Mouse (Mus musculus): ENCODE data around the gene 4930562C15Rik. TPM values are rescaled to one million over a fixed set of nuclear protein-coding genes. Genes with fewer than 3 reads are reported as not detected.

Gene 4930562C15Rik
- polyA plus RNA-seq, 1 experiment from 2014 or later, result 0.53 TPM

- H3K27me3 ChIP-seq, result no peaks in the 10 kb centered on the region
- ATAC-seq (ENCODE audit: low FRiP score), result no peak
- no peaks in the 10 kb centered on the region for H3K36me3 ChIP-seq
- WGBS, result 89% methylated on average over 2 of the region's 2 CpGs
- H3K9me3 ChIP-seq (replicated peaks), result no peaks in the 10 kb centered on the region
- no peak overlapping the region for H3K4me3 ChIP-seq
- no peak overlapping the region for H3K9ac ChIP-seq
- peaks cover 8% of the 10 kb centered on the region; the same call in 1 of the 2 replicates for H3K4me1 ChIP-seq
- no peak overlapping the region for H3K4me2 ChIP-seq (replicated peaks)
- H3K27ac ChIP-seq, result no peak overlapping the region
Measured at GRCm38 (mm10) chr16:4899711-4900110, 64.5 kb downstream of the 4930562C15Rik start.

GRCm38 (mm10) chr16:4901167-4901566 is 66.0 kb downstream of the 4930562C15Rik start:
- no peak for ATAC-seq (ENCODE audit: low FRiP score)
- peak overlapping the region; percentile 57 for H3K27ac ChIP-seq
- H3K4me3 ChIP-seq, result no peak overlapping the region
- H3K4me1 ChIP-seq, result peaks cover 8% of the 10 kb centered on the region; the same call in 1 of the 2 replicates
- H3K9ac ChIP-seq, result no peak overlapping the region
- WGBS, result 59% methylated on average over 7 of the region's 7 CpGs
- no peaks in the 10 kb centered on the region for H3K36me3 ChIP-seq
- no peaks in the 10 kb centered on the region for H3K9me3 ChIP-seq (replicated peaks)
- no peak overlapping the region; the same call in 1 of the 2 replicates for H3K4me2 ChIP-seq (replicated peaks)
- no peaks in the 10 kb centered on the region for H3K27me3 ChIP-seq

GRCm38 (mm10) chr16:4902390-4902789 is 67.2 kb downstream of the 4930562C15Rik start:
- H3K4me1 ChIP-seq, result peaks cover 6% of the 10 kb centered on the region; the same call in 1 of the 2 replicates
- H3K9ac ChIP-seq, result no peak overlapping the region
- no peak overlapping the region for H3K4me2 ChIP-seq (replicated peaks)
- no peaks in the 10 kb centered on the region for H3K27me3 ChIP-seq
- WGBS, result 87% methylated on average over 2 of the region's 2 CpGs
- H3K36me3 ChIP-seq, result no peaks in the 10 kb centered on the region
- H3K9me3 ChIP-seq (replicated peaks), result no peaks in the 10 kb centered on the region
- no peak overlapping the region for H3K27ac ChIP-seq
- ATAC-seq (ENCODE audit: low FRiP score), result no peak
- no peak overlapping the region for H3K4me3 ChIP-seq

- ATAC-seq (ENCODE audit: low FRiP score), result no peak
- WGBS, result 77% methylated on average over 6 of the region's 6 CpGs
Measured at GRCm38 (mm10) chr16:4903491-4904102, 68.4 kb downstream of the 4930562C15Rik start.

GRCm38 (mm10) chr16:4904878-4905277 is 69.7 kb downstream of the 4930562C15Rik start:
- H3K36me3 ChIP-seq, result peaks cover 11% of the 10 kb centered on the region
- no peak for ATAC-seq (ENCODE audit: low FRiP score)
- H3K4me3 ChIP-seq, result no peak overlapping the region
- no peak overlapping the region for H3K27ac ChIP-seq
- WGBS, result 83% methylated on average over 3 of the region's 3 CpGs
- H3K9me3 ChIP-seq (replicated peaks), result no peaks in the 10 kb centered on the region
- no peaks in the 10 kb centered on the region for H3K27me3 ChIP-seq
- no peak overlapping the region for H3K9ac ChIP-seq
- H3K4me1 ChIP-seq, result peaks cover 6% of the 10 kb centered on the region; the same call in 1 of the 2 replicates
- H3K4me2 ChIP-seq (replicated peaks), result no peak overlapping the region

More at GRCm38 (mm10) chr16:4903491-4904102, 68.4 kb downstream of the 4930562C15Rik start:
- Histone ChIP-seq H3K4me1 (peaks cover 6% of the 10 kb centered on the region; the same call in 1 of the 2 replicates), H3K27ac (no peak overlapping the region), H3K9me3 (replicated peaks) (no peaks in the 10 kb centered on the region), H3K27me3 (no peaks in the 10 kb centered on the region), H3K4me2 (replicated peaks) (no peak overlapping the region), H3K36me3 (no peaks in the 10 kb centered on the region), H3K9ac (no peak overlapping the region), H3K4me3 (no peak overlapping the region)

- Histone ChIP-seq H3K9me3 (replicated peaks) (no peaks in the 10 kb centered on the region), H3K4me1 (peaks cover 6% of the 10 kb centered on the region; the same call in 1 of the 2 replicates), H3K36me3 (peaks cover 18% of the 10 kb centered on the region), H3K27ac (no peak overlapping the region), H3K27me3 (no peaks in the 10 kb centered on the region), H3K4me3 (no peak overlapping the region), H3K9ac (no peak overlapping the region), H3K4me2 (replicated peaks) (no peak overlapping the region)
- 54% methylated on average over 1 of the region's 1 CpGs for WGBS
- no peak for ATAC-seq (ENCODE audit: low FRiP score)
Measured at GRCm38 (mm10) chr16:4905591-4905990, 70.4 kb downstream of the 4930562C15Rik start.

GRCm38 (mm10) chr16:4906559-4906958 is 71.3 kb downstream of the 4930562C15Rik start:
- no peak overlapping the region for H3K9ac ChIP-seq
- no peak overlapping the region for H3K27ac ChIP-seq
- H3K4me2 ChIP-seq (replicated peaks), result no peak overlapping the region
- H3K4me3 ChIP-seq, result no peak overlapping the region
- H3K36me3 ChIP-seq, result peaks cover 27% of the 10 kb centered on the region
- no peaks in the 10 kb centered on the region for H3K4me1 ChIP-seq
- no peaks in the 10 kb centered on the region for H3K9me3 ChIP-seq (replicated peaks)
- no peak for ATAC-seq (ENCODE audit: low FRiP score)
- H3K27me3 ChIP-seq, result no peaks in the 10 kb centered on the region

GRCm38 (mm10) chr16:4907386-4907785 is 72.2 kb downstream of the 4930562C15Rik start:
- Histone ChIP-seq H3K27ac (no peak overlapping the region), H3K9ac (no peak overlapping the region), H3K36me3 (peaks cover 35% of the 10 kb centered on the region), H3K27me3 (no peaks in the 10 kb centered on the region), H3K4me1 (no peaks in the 10 kb centered on the region), H3K4me2 (replicated peaks) (no peak overlapping the region), H3K9me3 (replicated peaks) (no peaks in the 10 kb centered on the region), H3K4me3 (no peak overlapping the region)
- 68% methylated on average over 2 of the region's 2 CpGs for WGBS
- no peak for ATAC-seq (ENCODE audit: low FRiP score)

- Histone ChIP-seq H3K9me3 (replicated peaks) (no peaks in the 10 kb centered on the region), H3K27ac (no peak overlapping the region), H3K9ac (no peak overlapping the region), H3K36me3 (peaks cover 37% of the 10 kb centered on the region), H3K27me3 (no peaks in the 10 kb centered on the region), H3K4me3 (no peak overlapping the region), H3K4me2 (replicated peaks) (no peak overlapping the region), H3K4me1 (no peaks in the 10 kb centered on the region)
- ATAC-seq (ENCODE audit: low FRiP score), result no peak
- 65% methylated on average over 5 of the region's 5 CpGs for WGBS
Measured at GRCm38 (mm10) chr16:4907972-4908371, 72.8 kb downstream of the 4930562C15Rik start.

- Histone ChIP-seq H3K4me1 (peaks cover 6% of the 10 kb centered on the region; the same call in 1 of the 2 replicates), H3K9me3 (replicated peaks) (no peaks in the 10 kb centered on the region), H3K27ac (no peak overlapping the region), H3K4me2 (replicated peaks) (no peak overlapping the region), H3K9ac (no peak overlapping the region), H3K36me3 (peaks cover 45% of the 10 kb centered on the region), H3K4me3 (no peak overlapping the region), H3K27me3 (no peaks in the 10 kb centered on the region)
- no peak for ATAC-seq (ENCODE audit: low FRiP score)
- WGBS, result 100% methylated on average over 2 of the region's 2 CpGs
Measured at GRCm38 (mm10) chr16:4909745-4910144, 74.5 kb downstream of the 4930562C15Rik start.

GRCm38 (mm10) chr16:4910758-4911157 is 75.5 kb downstream of the 4930562C15Rik start:
- ATAC-seq (ENCODE audit: low FRiP score), result no peak
- 97% methylated on average over 8 of the region's 8 CpGs for WGBS
- peaks cover 54% of the 10 kb centered on the region for H3K36me3 ChIP-seq

GRCm38 (mm10) chr16:4912074-4912648 is 76.9 kb downstream of the 4930562C15Rik start:
- H3K27me3 ChIP-seq, result no peaks in the 10 kb centered on the region
- no peak overlapping the region for H3K4me2 ChIP-seq (replicated peaks)
- H3K4me3 ChIP-seq, result no peak overlapping the region
- H3K9me3 ChIP-seq (replicated peaks), result no peaks in the 10 kb centered on the region
- WGBS, result 78% methylated on average over 10 of the region's 10 CpGs
- peaks cover 6% of the 10 kb centered on the region; the same call in 1 of the 2 replicates for H3K4me1 ChIP-seq
- no peak for ATAC-seq (ENCODE audit: low FRiP score)
- H3K9ac ChIP-seq, result no peak overlapping the region
- no peak overlapping the region for H3K27ac ChIP-seq
- peaks cover 65% of the 10 kb centered on the region for H3K36me3 ChIP-seq

More at GRCm38 (mm10) chr16:4910758-4911157, 75.5 kb downstream of the 4930562C15Rik start:
- Histone ChIP-seq H3K4me1 (peaks cover 6% of the 10 kb centered on the region; the same call in 1 of the 2 replicates), H3K27ac (no peak overlapping the region), H3K9ac (no peak overlapping the region), H3K4me3 (no peak overlapping the region), H3K4me2 (replicated peaks) (no peak overlapping the region), H3K27me3 (no peaks in the 10 kb centered on the region), H3K9me3 (replicated peaks) (no peaks in the 10 kb centered on the region)

Data from hindbrain, embryonic 12.5 days (tissue).